Mouse (Mus musculus) intestine, embryonic 16.5 days (tissue): ENCODE measurements around the gene Tssc4. TPM values are rescaled to one million over a fixed set of nuclear protein-coding genes. Genes with fewer than 3 reads are reported as not detected.

ENCODE experiments used
- ATAC-seq: fragments of 200-750 bp; cut with Nextera tagmentation; 2 replicates; pipeline ENCODE4 v1.8.0; 2017; ENCODE audit warnings: moderate TSS enrichment, moderate library complexity
- H3K27ac ChIP-seq: fragments of 300-500 bp; sonication (generic); 2 replicates; pipeline ENCODE4 v1.5.1; 2014; ENCODE audit warnings: mild to moderate bottlenecking, low read length
- H3K27me3 ChIP-seq: fragments of 300-500 bp; sonication (generic); replicated peaks from 2 replicates; pipeline ENCODE4 v1.6.1; 2014; ENCODE audit warnings: low read length, control low read depth, mixed read lengths; ENCODE audit not compliant: control insufficient read depth, insufficient read depth
- H3K36me3 ChIP-seq: fragments of 300-500 bp; sonication (generic); 2 replicates; pipeline ENCODE4 v1.6.1; 2014; ENCODE audit warnings: low read length, control low read depth; ENCODE audit not compliant: control insufficient read depth, insufficient read depth
- H3K4me1 ChIP-seq: fragments of 300-500 bp; sonication (generic); 2 replicates; pipeline ENCODE4 v1.6.1; 2014; ENCODE audit warnings: low read length, control low read depth, mixed read lengths; ENCODE audit not compliant: control insufficient read depth, insufficient read depth
- H3K4me2 ChIP-seq: fragments of 300-500 bp; sonication (generic); 2 replicates; pipeline ENCODE4 v1.6.1; 2014; ENCODE audit warnings: low read depth, low read length, control low read depth
- H3K4me3 ChIP-seq: fragments of 300-500 bp; sonication (generic); 2 replicates; pipeline ENCODE4 v1.5.1; 2014; ENCODE audit warnings: mild to moderate bottlenecking, low read length
- H3K9ac ChIP-seq: fragments of 300-500 bp; sonication (generic); 2 replicates; pipeline ENCODE4 v1.6.1; 2014; ENCODE audit warnings: low read depth, low read length
- H3K9me3 ChIP-seq: fragments of 300-500 bp; sonication (generic); 2 replicates; pipeline ENCODE4 v1.6.1; 2016; ENCODE audit warnings: low read length, control low read depth; ENCODE audit not compliant: control insufficient read depth
- WGBS: fragments of 180-500 bp; shearing (Covaris S2); extraction: QIAGEN DNeasy Blood & Tissue Kit; methylation state at CpG from one replicate; pipeline ENCODE4 v1.1.7; 2014; 5-methylcytosine and 5-hydroxymethylcytosine counted together
- polyA plus RNA-seq: library from polyadenylated mRNA; unstranded; fragments of >200 nt; fragmentation: Nextera tagmentation; extraction: Ambion mirVana; gene quantifications from 2 replicates; pipeline ENCODE4 v1.2.1, GENCODE M21; 2015

Tssc4 gene
- polyA plus RNA-seq, 1 experiment from 2014 or later, result 74.7 TPM

GRCm38 (mm10) chr7:143073086-143073485, 4.0 kb downstream of the Tssc4 start:
- no peaks in the 10 kb centered on the region for H3K9me3 ChIP-seq

GRCm38 (mm10) chr7:143075394-143075793, 6.3 kb downstream of the Tssc4 start:
- H3K36me3 ChIP-seq, result no peaks in the 10 kb centered on the region
- H3K9ac ChIP-seq, result no peak overlapping the region
- no peak for ATAC-seq
- no peaks in the 10 kb centered on the region for H3K27me3 ChIP-seq
- H3K4me2 ChIP-seq, result no peak overlapping the region
- no peak overlapping the region for H3K27ac ChIP-seq
- no peak overlapping the region for H3K4me3 ChIP-seq
- WGBS, result 63% methylated on average over 5 of the region's 5 CpGs
- H3K4me1 ChIP-seq, result peaks cover 3% of the 10 kb centered on the region
- no peaks in the 10 kb centered on the region for H3K9me3 ChIP-seq

More at GRCm38 (mm10) chr7:143073086-143073485, 4.0 kb downstream of the Tssc4 start:
- peaks cover 13% of the 10 kb centered on the region for H3K4me1 ChIP-seq
- H3K4me2 ChIP-seq, result no peak overlapping the region
- H3K36me3 ChIP-seq, result no peaks in the 10 kb centered on the region
- no peak overlapping the region for H3K4me3 ChIP-seq
- WGBS, result 86% methylated on average over 1 of the region's 1 CpGs
- no peak overlapping the region for H3K9ac ChIP-seq
- no peaks in the 10 kb centered on the region for H3K27me3 ChIP-seq
- H3K27ac ChIP-seq, result no peak overlapping the region
- no peak for ATAC-seq

DNA sequence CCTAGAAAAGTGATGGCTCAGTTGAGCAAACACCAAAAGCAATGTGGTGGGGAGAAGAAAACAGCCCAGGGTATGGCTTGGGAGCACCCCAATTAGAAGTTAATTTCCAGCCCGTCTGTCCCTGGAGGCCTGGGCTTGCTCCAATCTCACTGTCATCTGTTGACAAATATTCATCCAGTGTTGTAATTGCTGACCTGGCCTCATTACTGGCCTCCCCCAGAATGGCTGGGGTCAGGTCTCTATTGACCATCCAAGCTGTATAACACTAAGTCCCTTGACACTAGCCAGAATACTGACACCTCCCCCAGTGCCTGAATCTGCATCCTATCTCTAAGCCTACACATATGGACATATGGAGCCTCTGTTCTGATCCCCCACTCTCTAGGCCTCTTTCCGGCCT, 8.3 kb downstream of the Tssc4 start:
- Histone ChIP-seq H3K27me3 (no peaks in the 10 kb centered on the region), H3K4me3 (no peak overlapping the region), H3K4me1 (no peaks in the 10 kb centered on the region), H3K4me2 (no peak overlapping the region), H3K36me3 (no peaks in the 10 kb centered on the region), H3K9ac (no peak overlapping the region), H3K27ac (no peak overlapping the region), H3K9me3 (no peaks in the 10 kb centered on the region)
- ATAC-seq, result no peak
- WGBS, result 78% methylated on average over 2 of the region's 2 CpGs

DNA sequence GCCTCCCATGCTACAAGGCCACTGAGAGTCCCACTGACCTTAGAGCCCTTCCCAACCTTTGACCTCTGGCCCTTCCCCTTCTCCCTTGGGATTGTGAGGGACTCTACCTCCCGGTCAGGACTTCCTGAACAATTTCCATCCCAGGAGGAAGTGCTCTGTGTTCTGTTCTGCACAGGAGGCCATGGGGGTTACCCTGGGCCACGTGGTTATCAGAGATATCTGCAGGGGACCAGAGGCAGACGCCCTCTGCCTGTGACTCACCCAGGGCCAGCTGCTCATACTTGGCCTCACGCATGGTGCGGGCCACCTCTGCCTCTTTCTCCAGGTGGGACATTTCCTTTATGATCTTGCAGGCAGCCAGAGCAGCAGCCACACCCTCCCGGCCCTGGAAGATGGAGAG, 13.0 kb downstream of the Tssc4 start:
- H3K36me3 ChIP-seq, result no peaks in the 10 kb centered on the region
- WGBS, result 51% methylated on average over 6 of the region's 6 CpGs
- no peaks in the 10 kb centered on the region for H3K27me3 ChIP-seq
- no peak overlapping the region for H3K9ac ChIP-seq
- ATAC-seq, result peak; percentile 45; the same call in 1 of the 2 replicates
- H3K4me1 ChIP-seq, result no peaks in the 10 kb centered on the region
- H3K4me3 ChIP-seq, result no peak overlapping the region
- no peaks in the 10 kb centered on the region for H3K9me3 ChIP-seq
- H3K4me2 ChIP-seq, result no peak overlapping the region
- no peak overlapping the region for H3K27ac ChIP-seq

DNA sequence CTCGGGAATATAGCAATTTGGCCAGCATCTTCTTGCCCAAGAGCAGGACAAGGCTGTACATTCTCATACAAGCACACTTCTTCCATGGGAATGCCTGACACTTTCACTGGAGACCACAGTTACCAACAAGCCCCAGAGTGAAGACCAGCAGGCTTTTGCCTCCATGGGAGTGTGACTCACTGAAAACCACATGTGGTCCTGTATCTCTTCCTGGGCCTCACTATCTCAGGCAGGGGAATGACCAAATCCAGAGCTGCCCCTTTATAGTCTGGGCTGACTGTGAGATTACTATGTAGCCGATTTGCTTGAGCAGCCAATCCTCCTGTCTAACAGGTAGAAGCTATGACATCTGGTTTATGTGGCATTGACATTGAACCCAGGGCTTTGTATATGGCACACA, 14.7 kb downstream of the Tssc4 start:
- H3K27me3 ChIP-seq, result no peaks in the 10 kb centered on the region
- no peaks in the 10 kb centered on the region for H3K36me3 ChIP-seq
- no peaks in the 10 kb centered on the region for H3K9me3 ChIP-seq
- no peak overlapping the region for H3K4me3 ChIP-seq
- WGBS, result 77% methylated on average over 2 of the region's 2 CpGs
- no peak overlapping the region for H3K4me2 ChIP-seq
- no peak for ATAC-seq
- no peaks in the 10 kb centered on the region for H3K4me1 ChIP-seq
- no peak overlapping the region for H3K27ac ChIP-seq
- no peak overlapping the region for H3K9ac ChIP-seq

GRCm38 (mm10) chr7:143086366-143086765, 17.3 kb downstream of the Tssc4 start:
- H3K27ac ChIP-seq, result peak overlapping the region; percentile 65
- H3K27me3 ChIP-seq, result no peaks in the 10 kb centered on the region
- peak overlapping the region; percentile 64 for H3K9ac ChIP-seq
- peak overlapping the region; percentile 17 for H3K4me3 ChIP-seq
- no peaks in the 10 kb centered on the region for H3K36me3 ChIP-seq
- no peaks in the 10 kb centered on the region for H3K4me1 ChIP-seq
- ATAC-seq, result 0 out of 2 replicates have a peak, but pooled peaks have one; percentile 39
- 50% methylated on average over 2 of the region's 2 CpGs for WGBS
- no peaks in the 10 kb centered on the region for H3K9me3 ChIP-seq
- H3K4me2 ChIP-seq, result peak overlapping the region; percentile 35

GRCm38 (mm10) chr7:143087070-143087579, 18.1 kb downstream of the Tssc4 start:
- peak overlapping the region; percentile 35 for H3K4me2 ChIP-seq
- no peaks in the 10 kb centered on the region for H3K27me3 ChIP-seq

DNA sequence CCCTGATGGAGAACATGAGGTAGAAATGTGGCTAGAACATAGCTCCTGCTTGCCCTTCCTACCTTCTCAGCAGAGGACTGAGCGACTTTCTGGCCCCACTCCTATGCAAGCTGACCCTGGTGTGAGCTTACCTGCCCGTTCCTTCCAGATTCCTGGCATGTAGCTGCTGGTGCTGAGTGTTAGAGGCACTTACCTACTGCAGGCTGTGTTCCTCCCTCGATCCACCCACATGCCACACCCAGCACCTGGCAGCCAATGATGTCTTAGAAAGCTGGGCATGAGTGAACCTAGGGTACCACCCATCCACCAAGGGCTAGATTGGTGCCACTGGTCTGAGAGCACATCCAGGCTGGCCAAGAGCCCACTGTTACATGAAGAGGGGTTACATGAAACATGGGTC, 24.8 kb downstream of the Tssc4 start:
- Histone ChIP-seq H3K4me2 (no peak overlapping the region), H3K27me3 (no peaks in the 10 kb centered on the region), H3K27ac (no peak overlapping the region), H3K9me3 (no peaks in the 10 kb centered on the region), H3K4me3 (no peak overlapping the region), H3K9ac (no peak overlapping the region), H3K36me3 (no peaks in the 10 kb centered on the region), H3K4me1 (no peaks in the 10 kb centered on the region)
- 78% methylated on average over 3 of the region's 3 CpGs for WGBS
- no peak for ATAC-seq

More at GRCm38 (mm10) chr7:143087070-143087579, 18.1 kb downstream of the Tssc4 start:
- Histone ChIP-seq H3K9ac (peak overlapping the region; percentile 64), H3K27ac (peak overlapping the region; percentile 65), H3K4me3 (peak overlapping the region; percentile 17), H3K36me3 (no peaks in the 10 kb centered on the region), H3K4me1 (no peaks in the 10 kb centered on the region), H3K9me3 (no peaks in the 10 kb centered on the region)
- ATAC-seq, result peak; percentile 79
- 24% methylated on average over 4 of the region's 4 CpGs for WGBS

DNA sequence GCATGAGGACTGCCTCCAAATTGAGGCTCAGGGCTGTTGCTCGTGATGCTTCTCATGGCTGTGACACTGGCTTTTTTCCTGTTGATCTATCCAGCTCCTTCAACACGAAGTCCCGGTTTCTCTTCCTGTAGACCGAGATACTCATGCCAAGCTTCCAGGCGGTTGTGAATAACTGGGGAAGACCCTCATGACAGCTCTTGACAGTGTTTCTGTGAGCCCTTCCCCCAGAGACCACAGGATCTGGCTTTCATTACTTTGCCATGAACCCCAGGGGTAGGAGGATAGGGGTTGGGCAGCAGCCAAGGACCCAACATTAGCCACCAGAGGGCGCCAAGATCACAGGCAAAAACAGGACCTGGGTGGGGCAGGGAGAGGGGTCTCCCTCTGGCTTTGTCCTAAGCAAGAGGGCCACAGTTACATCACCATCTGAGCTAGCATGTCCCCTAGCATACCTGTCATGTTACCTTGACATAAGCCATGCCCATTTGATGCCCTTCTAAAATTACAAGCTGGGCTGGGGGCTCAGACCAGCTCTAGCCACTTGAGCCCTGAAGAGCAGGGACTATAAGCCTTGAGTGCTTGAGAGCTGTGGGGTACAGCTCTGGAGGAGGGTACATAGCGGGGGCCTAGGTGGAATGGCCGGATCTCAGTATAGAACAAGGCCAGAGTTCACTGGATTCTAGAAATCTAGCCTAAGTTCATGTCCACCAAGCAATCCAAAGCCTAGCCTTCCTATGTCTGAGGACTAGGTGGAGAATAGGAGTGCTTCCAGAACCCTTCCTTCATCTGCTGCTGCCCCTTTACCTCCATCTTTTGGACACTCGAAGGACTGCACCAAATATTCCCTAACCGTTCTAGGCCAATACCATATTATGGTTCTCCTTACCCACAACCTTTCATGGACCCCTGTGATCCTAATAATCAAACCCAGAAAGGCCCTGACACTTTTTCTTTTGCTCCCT, 25.8 kb downstream of the Tssc4 start, which contains the start of gene Trpm5:
Trpm5 (minus strand) TSS at position 51 of the 962 bp plus-strand sequence.
- peak; percentile 55; the same call in 1 of the 2 replicates for ATAC-seq
- 38% methylated on average over 10 of the region's 10 CpGs for WGBS
- Histone ChIP-seq H3K9ac (no peak within 1 kb of the TSS), H3K4me2 (no peak within 1 kb of the TSS), H3K36me3 (no peaks in the 10 kb centered on the region), H3K27ac (no peak within 1 kb of the TSS), H3K27me3 (no peaks in the 10 kb centered on the region), H3K4me1 (no peaks in the 10 kb centered on the region), H3K9me3 (no peaks in the 10 kb centered on the region), H3K4me3 (no peak within 1 kb of the TSS)
